Mouse (Mus musculus) forebrain, embryonic 10.5 days (tissue): Measurements from ENCODE around the gene Eci1. TPM values are rescaled to one million over a fixed set of nuclear protein-coding genes. Genes with fewer than 3 reads are reported as not detected.

Experiments
- DNase-seq: peaks from one replicate; pipeline ENCODE4 v3.0.0-alpha.2; 2017; ENCODE audit warnings: low spot score; ENCODE audit errors: extremely low spot score
- H3K27ac ChIP-seq: fragments of 300-500 bp; sonication (generic); 2 replicates; pipeline ENCODE4 v1.5.1; 2016; ENCODE audit warnings: mild to moderate bottlenecking
- H3K27me3 ChIP-seq: fragments of 300-500 bp; sonication (generic); 2 replicates; pipeline ENCODE4 v1.6.1; 2016; ENCODE audit warnings: mild to moderate bottlenecking; ENCODE audit not compliant: poor library complexity, severe bottlenecking
- H3K36me3 ChIP-seq: fragments of 300-500 bp; sonication (generic); replicated peaks from 2 replicates; pipeline ENCODE4 v1.6.1; 2016; ENCODE audit warnings: mild to moderate bottlenecking, moderate library complexity
- H3K4me1 ChIP-seq: fragments of 300-500 bp; sonication (generic); 2 replicates; pipeline ENCODE4 v1.6.1; 2016
- H3K4me3 ChIP-seq: fragments of 300-500 bp; sonication (generic); 2 replicates; pipeline ENCODE4 v1.5.1; 2016; ENCODE audit warnings: mild to moderate bottlenecking, moderate library complexity
- H3K9me3 ChIP-seq: fragments of 300-500 bp; sonication (generic); 2 replicates; pipeline ENCODE4 v1.6.1; 2016; ENCODE audit warnings: mild to moderate bottlenecking, moderate library complexity
- WGBS: fragments of 180-500 bp; shearing (Covaris S2); methylation state at CpG from one replicate; pipeline ENCODE4 v1.1.7; 2016; 5-methylcytosine and 5-hydroxymethylcytosine counted together
- polyA plus RNA-seq: library from polyadenylated mRNA; unstranded; fragments of >200 nt; fragmentation: Nextera tagmentation; extraction: Ambion mirVana; gene quantifications from 2 replicates; pipeline ENCODE4 v1.2.1, GENCODE M21; 2016

Gene Eci1
- polyA plus RNA-seq, 1 experiment from 2014 or later: 84.1 TPM

GRCm38 (mm10) chr17:24478663-24479380, 52.4 kb downstream of the Eci1 start, which contains the start of gene Mlst8:
TSS of gene Mlst8 (minus strand) at chr17:24479078.
- no peaks in the 10 kb centered on the region for H3K9me3 ChIP-seq
- DNase-seq: peak; percentile 98
- H3K4me1 ChIP-seq: peaks cover 32% of the 10 kb centered on the region
- under 1% methylated on average over 48 of the region's 48 CpGs for WGBS
- H3K27me3 ChIP-seq: no peaks in the 10 kb centered on the region
- peaks cover 40% of the 10 kb centered on the region for H3K36me3 ChIP-seq
- H3K4me3 ChIP-seq: peak within 1 kb of the TSS; percentile 82
- peak within 1 kb of the TSS; percentile 98 for H3K27ac ChIP-seq

DNA sequence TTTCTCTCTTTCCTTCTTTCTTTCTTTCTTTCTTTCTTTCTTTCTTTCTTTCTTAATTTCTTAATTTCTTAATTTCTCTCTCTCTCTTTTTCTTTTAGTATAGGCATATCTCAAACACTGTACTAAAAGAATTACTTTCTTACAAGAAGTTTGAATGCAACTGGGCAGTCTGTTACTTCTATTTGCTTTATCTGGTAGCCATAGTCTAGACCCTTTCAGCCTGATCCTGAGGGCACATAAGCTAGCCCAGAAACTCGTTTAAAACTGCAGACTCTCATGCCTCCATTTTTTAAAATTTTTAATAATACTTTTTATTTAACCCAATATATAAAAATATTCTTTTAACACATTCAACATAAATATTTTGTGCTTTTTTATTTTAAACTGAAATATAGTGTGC, 53.0 kb downstream of the Eci1 start:
- H3K9me3 ChIP-seq: no peaks in the 10 kb centered on the region
- peaks cover 26% of the 10 kb centered on the region for H3K4me1 ChIP-seq
- 35% methylated on average over 1 of the region's 1 CpGs for WGBS
- peak overlapping the region; percentile 98 for H3K27ac ChIP-seq
- DNase-seq: no peak
- peaks cover 34% of the 10 kb centered on the region for H3K36me3 ChIP-seq
- H3K4me3 ChIP-seq: peak overlapping the region; percentile 82
- H3K27me3 ChIP-seq: no peaks in the 10 kb centered on the region

DNA sequence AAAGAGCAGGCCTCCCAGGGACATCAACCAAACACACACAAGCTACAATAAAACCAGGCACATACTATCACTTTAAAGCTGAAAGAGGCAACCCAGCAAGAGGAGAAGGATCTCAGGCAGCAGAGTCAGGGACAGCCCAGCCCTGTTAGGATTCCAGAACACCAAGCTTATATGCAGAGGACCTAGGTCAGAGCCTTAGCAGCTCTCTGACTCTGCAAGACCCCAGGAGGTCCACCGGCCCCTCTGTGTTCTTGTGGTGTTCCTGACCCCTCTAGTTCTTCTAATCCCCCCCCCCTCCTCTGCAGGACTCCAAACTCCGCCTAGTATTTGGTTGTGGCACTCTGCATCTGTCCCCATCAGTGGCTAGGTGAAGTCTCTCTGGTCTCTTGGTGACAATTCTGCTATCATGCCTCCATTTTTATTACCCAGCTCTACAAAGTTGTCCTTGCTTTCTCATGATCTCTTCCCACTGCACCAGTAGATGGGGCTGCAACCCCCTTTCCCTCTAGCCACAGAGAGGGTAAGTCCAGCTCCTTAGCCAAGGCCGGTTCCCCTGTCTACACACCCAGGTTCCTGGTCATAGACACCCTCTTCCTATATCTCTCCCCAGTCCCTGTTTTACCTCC, 53.9 kb downstream of the Eci1 start:
- no peak for DNase-seq
- 43% methylated on average over 3 of the region's 3 CpGs for WGBS
- no peaks in the 10 kb centered on the region for H3K9me3 ChIP-seq
- peaks cover 22% of the 10 kb centered on the region for H3K4me1 ChIP-seq
- H3K36me3 ChIP-seq: peaks cover 25% of the 10 kb centered on the region
- H3K27ac ChIP-seq: no peak overlapping the region
- H3K27me3 ChIP-seq: no peaks in the 10 kb centered on the region
- peak overlapping the region; percentile 82; the same call in 1 of the 2 replicates for H3K4me3 ChIP-seq

GRCm38 (mm10) chr17:24481027-24481815, 54.8 kb downstream of the Eci1 start:
- DNase-seq: no peak
- 94% methylated on average over 20 of the region's 20 CpGs for WGBS
- Histone ChIP-seq H3K4me3 (no peak overlapping the region), H3K27me3 (peaks cover 2% of the 10 kb centered on the region), H3K4me1 (peaks cover 27% of the 10 kb centered on the region), H3K36me3 (peaks cover 16% of the 10 kb centered on the region), H3K9me3 (no peaks in the 10 kb centered on the region), H3K27ac (no peak overlapping the region)

DNA sequence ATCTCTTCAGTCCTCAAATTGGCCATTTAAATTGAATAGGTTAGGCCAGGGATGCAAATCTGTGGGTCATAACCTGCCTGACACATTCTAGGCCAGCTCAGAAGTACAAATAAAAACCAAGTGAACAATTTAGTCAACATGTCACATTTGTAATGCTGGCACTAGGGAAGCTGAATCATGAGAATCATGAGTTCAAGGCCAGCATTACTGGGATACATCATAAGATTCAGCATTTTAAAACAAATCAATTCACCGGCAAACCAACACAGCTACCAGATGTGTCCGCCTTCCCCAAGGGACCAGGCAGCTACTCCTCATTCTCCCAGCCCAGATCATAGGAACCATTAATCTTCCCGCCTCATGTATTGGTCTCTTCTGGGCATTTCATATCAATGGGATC, 57.1 kb downstream of the Eci1 start:
- no peak overlapping the region for H3K4me3 ChIP-seq

GRCm38 (mm10) chr17:24485090-24485860, 58.8 kb downstream of the Eci1 start:
- H3K36me3 ChIP-seq: no peaks in the 10 kb centered on the region
- 49% methylated on average over 11 of the region's 11 CpGs for WGBS
- peak overlapping the region; percentile 20; the same call in 1 of the 2 replicates for H3K4me3 ChIP-seq
- H3K27ac ChIP-seq: peak overlapping the region; percentile 63
- H3K4me1 ChIP-seq: peaks cover 34% of the 10 kb centered on the region
- H3K9me3 ChIP-seq: no peaks in the 10 kb centered on the region
- peaks cover 40% of the 10 kb centered on the region for H3K27me3 ChIP-seq
- no peak for DNase-seq

More for the DNA sequence above, 57.1 kb downstream of the Eci1 start:
- Histone ChIP-seq H3K4me1 (peaks cover 25% of the 10 kb centered on the region), H3K9me3 (no peaks in the 10 kb centered on the region), H3K27me3 (peaks cover 24% of the 10 kb centered on the region), H3K36me3 (no peaks in the 10 kb centered on the region), H3K27ac (no peak overlapping the region)
- no peak for DNase-seq
- WGBS: 95% methylated on average over 3 of the region's 3 CpGs

DNA sequence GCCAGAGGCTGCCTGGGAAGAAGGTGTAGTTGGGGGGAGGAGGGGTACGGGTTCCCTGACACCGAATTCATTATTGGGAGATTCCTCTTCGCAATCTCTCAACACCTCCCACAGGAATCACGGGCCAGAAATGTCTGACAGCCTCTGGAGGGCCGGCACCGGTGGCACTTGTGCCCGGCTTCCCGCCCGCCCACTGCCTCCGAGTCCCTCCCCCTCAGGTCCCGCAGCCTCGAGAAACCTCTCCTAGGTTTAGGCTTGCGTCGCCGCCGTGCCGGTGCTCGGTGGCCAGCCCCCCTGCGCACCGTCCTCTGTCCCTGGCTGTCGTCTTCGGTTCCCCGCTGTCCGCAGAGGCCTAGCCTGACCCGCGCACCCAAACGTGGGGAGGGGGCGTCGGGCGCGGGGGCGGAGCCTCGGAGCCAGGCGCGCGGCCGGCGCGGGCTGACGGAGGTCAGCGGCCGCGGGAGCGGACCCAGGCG, 61.8 kb downstream of the Eci1 start, which contains the start of gene Caskin1:
TSS of gene Caskin1 (plus strand) at position 416 of the 476 bp plus-strand sequence.
- peak within 1 kb of the TSS; percentile 89 for H3K27ac ChIP-seq
- DNase-seq: peak; percentile 46
- no peaks in the 10 kb centered on the region for H3K9me3 ChIP-seq
- WGBS: 1% methylated on average over 45 of the region's 45 CpGs
- H3K36me3 ChIP-seq: no peaks in the 10 kb centered on the region
- peaks cover 44% of the 10 kb centered on the region for H3K4me1 ChIP-seq
- H3K4me3 ChIP-seq: peak within 1 kb of the TSS; percentile 90
- peaks cover 47% of the 10 kb centered on the region for H3K27me3 ChIP-seq

DNA sequence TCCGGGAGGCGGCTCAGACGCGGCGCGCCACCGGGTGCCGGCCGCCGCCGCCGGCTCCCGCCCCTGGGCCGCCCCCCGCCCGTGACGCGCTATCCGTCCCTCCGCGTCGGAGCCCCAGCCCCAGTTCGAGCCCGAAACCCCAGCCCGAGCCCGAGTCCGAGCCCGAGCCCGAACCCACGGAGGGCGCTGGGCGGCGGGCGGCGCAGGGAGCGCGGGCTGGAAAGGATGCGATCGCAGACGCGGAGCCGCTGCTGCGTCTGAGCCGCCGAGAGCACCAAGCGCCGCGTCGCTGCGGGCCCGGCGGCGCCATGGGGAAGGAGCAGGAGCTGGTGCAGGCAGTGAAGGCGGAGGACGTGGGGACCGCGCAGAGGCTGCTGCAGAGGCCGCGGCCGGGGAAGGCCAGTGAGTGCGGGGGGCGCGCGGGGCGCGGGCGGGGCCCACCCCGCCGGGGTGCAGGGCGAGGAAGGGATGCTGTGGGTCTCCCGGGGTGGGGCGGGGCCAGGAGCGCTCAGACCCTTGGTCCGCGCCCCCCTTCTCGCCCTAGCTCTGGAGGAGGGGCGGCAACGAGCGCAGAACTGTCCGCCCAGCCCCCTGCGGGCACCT, 62.3 kb downstream of the Eci1 start:
- DNase-seq: peak; percentile 68
- under 1% methylated on average over 73 of the region's 81 CpGs for WGBS
- Histone ChIP-seq H3K27me3 (peaks cover 47% of the 10 kb centered on the region), H3K27ac (peak overlapping the region; percentile 89), H3K4me1 (peaks cover 44% of the 10 kb centered on the region), H3K36me3 (no peaks in the 10 kb centered on the region), H3K4me3 (peak overlapping the region; percentile 90), H3K9me3 (no peaks in the 10 kb centered on the region)

Other genes starting within 250 kb of the Eci1 start
- gene Tbc1d24, start 221.1 kb upstream of the Eci1 start, polyA plus RNA-seq: 6.8 and 7.5 TPM in 2 replicates
- 2.3 and 2.9 TPM in 2 replicates for gene Ntn3, start 217.1 kb upstream of the Eci1 start, polyA plus RNA-seq
- 22.1 and 22.6 TPM in 2 replicates for gene Tedc2, start 205.8 kb upstream of the Eci1 start, polyA plus RNA-seq
- 126 and 128 TPM in 2 replicates for gene Ccnf, start 175.2 kb upstream of the Eci1 start, polyA plus RNA-seq
- gene Abca17, start 75.6 kb upstream of the Eci1 start, polyA plus RNA-seq: not detected in 2 replicates
- 8.6 and 10.0 TPM in 2 replicates for gene Abca3, start 74.7 kb upstream of the Eci1 start, polyA plus RNA-seq
- gene Rnps1, start 12.1 kb upstream of the Eci1 start, polyA plus RNA-seq: 493 and 501 TPM in 2 replicates
- 2.3 TPM in 2 replicates for gene Dnase1l2, start 16.5 kb downstream of the Eci1 start, polyA plus RNA-seq
- 32.7 and 35.2 TPM in 2 replicates for gene E4f1, start 43.7 kb downstream of the Eci1 start, polyA plus RNA-seq
- gene Pgp, start 43.8 kb downstream of the Eci1 start, polyA plus RNA-seq: 79.7 and 85.3 TPM in 2 replicates
- gene Bricd5, start 47.2 kb downstream of the Eci1 start, polyA plus RNA-seq: 0.23 and 0.25 TPM in 2 replicates
- 36.8 and 40.0 TPM in 2 replicates for gene Mlst8, start 52.4 kb downstream of the Eci1 start, polyA plus RNA-seq
- 3.8 and 4.3 TPM in 2 replicates for gene Caskin1, start 62.0 kb downstream of the Eci1 start, polyA plus RNA-seq
- gene Traf7, start 101.3 kb downstream of the Eci1 start, polyA plus RNA-seq: 128 and 132 TPM in 2 replicates
- 1.9 and 3.5 TPM in 2 replicates for gene Rab26, start 107.6 kb downstream of the Eci1 start, polyA plus RNA-seq
- gene Pkd1, start 123.2 kb downstream of the Eci1 start, polyA plus RNA-seq: 12.9 and 16.3 TPM in 2 replicates
- 75.3 and 75.4 TPM in 2 replicates for gene Tsc2, start 206.0 kb downstream of the Eci1 start, polyA plus RNA-seq
- gene Nthl1, start 206.0 kb downstream of the Eci1 start, polyA plus RNA-seq: 26.9 and 29.5 TPM in 2 replicates
- 25.9 and 27.1 TPM in 2 replicates for gene Slc9a3r2, start 223.7 kb downstream of the Eci1 start, polyA plus RNA-seq
- gene Npw, start 231.8 kb downstream of the Eci1 start, polyA plus RNA-seq: not detected in 2 replicates
- gene Zfp598, start 243.0 kb downstream of the Eci1 start, polyA plus RNA-seq: 27.5 and 30.6 TPM in 2 replicates